Mouse (Mus musculus): ENCODE results near the gene Lhb.

Lhb gene

GRCm38 (mm10) chr7:45413864-45414739 lies 6.5 kb upstream of the Lhb start:
- peak; percentile 33 for DNase-seq (ENCODE audit: extremely low spot score)

GRCm38 (mm10) chr7:45414740-45415224 lies 5.8 kb upstream of the Lhb start:
- DNase-seq (ENCODE audit: extremely low spot score) = no peak

GRCm38 (mm10) chr7:45415636-45416035 lies 5.0 kb upstream of the Lhb start:
- no peak for DNase-seq (ENCODE audit: extremely low spot score)

GRCm38 (mm10) chr7:45417962-45418492 lies 2.6 kb upstream of the Lhb start:
- DNase-seq (ENCODE audit: extremely low spot score) = no peak

GRCm38 (mm10) chr7:45419859-45420614 lies 583 bp upstream of the Lhb start:
- peak; percentile 41 for DNase-seq (ENCODE audit: extremely low spot score)

GRCm38 (mm10) chr7:45421194-45421593 lies 574 bp downstream of the Lhb start:
- no peak for DNase-seq (ENCODE audit: extremely low spot score)

- DNase-seq (ENCODE audit: extremely low spot score) = no peak
Observed at GRCm38 (mm10) chr7:45426556-45426955, 5.9 kb downstream of the Lhb start.

GRCm38 (mm10) chr7:45433835-45434202 lies 13.2 kb downstream of the Lhb start:
- no peak for DNase-seq (ENCODE audit: extremely low spot score)

GRCm38 (mm10) chr7:45434203-45435015 lies 13.8 kb downstream of the Lhb start, which contains the start of gene Gys1:
Gene Gys1, plus strand, starts transcription at chr7:45434844.
- peak; percentile 100 for DNase-seq (ENCODE audit: extremely low spot score)

- DNase-seq (ENCODE audit: extremely low spot score) = no peak
Observed at GRCm38 (mm10) chr7:45435038-45435437, 14.4 kb downstream of the Lhb start.

- no peak for DNase-seq (ENCODE audit: extremely low spot score)
Observed at GRCm38 (mm10) chr7:45436444-45436843, 15.8 kb downstream of the Lhb start.

GRCm38 (mm10) chr7:45437046-45437445 lies 16.4 kb downstream of the Lhb start:
- DNase-seq (ENCODE audit: extremely low spot score) = no peak

- no peak for DNase-seq (ENCODE audit: extremely low spot score)
Observed at GRCm38 (mm10) chr7:45437521-45438276, 17.1 kb downstream of the Lhb start, which contains the start of gene Ruvbl2. Gene Ruvbl2, minus strand, starts transcription at chr7:45438096.

GRCm38 (mm10) chr7:45443526-45444420 lies 23.2 kb downstream of the Lhb start:
- no peak for DNase-seq (ENCODE audit: extremely low spot score)

- DNase-seq (ENCODE audit: extremely low spot score) = no peak
Observed at GRCm38 (mm10) chr7:45446589-45446988, 26.0 kb downstream of the Lhb start.

- DNase-seq (ENCODE audit: extremely low spot score) = peak; percentile 57
Observed at GRCm38 (mm10) chr7:45447325-45447990, 26.8 kb downstream of the Lhb start.

GRCm38 (mm10) chr7:45449974-45450373 lies 29.4 kb downstream of the Lhb start:
- DNase-seq (ENCODE audit: extremely low spot score) = no peak

- peak; percentile 84 for DNase-seq (ENCODE audit: extremely low spot score)
Observed at GRCm38 (mm10) chr7:45451344-45451982, 30.8 kb downstream of the Lhb start.

- DNase-seq (ENCODE audit: extremely low spot score) = no peak
Observed at GRCm38 (mm10) chr7:45454971-45455370, 34.4 kb downstream of the Lhb start.

Data from embryo, embryonic 9.5 days (tissue).